Mouse (Mus musculus): Measurements from ENCODE around the gene Foxl2. TPM values are rescaled to one million over a fixed set of nuclear protein-coding genes. Genes with fewer than 3 reads are reported as not detected.

Gene Foxl2
- polyA plus RNA-seq, 1 experiment from 2014 or later, result not detected

GRCm38 (mm10) chr9:98963661-98964060 lies 8.6 kb downstream of the Foxl2 start:
- Histone ChIP-seq H3K9me3 (replicated peaks) (no peaks in the 10 kb centered on the region), H3K27ac (replicated peaks) (no peak overlapping the region)

DNA sequence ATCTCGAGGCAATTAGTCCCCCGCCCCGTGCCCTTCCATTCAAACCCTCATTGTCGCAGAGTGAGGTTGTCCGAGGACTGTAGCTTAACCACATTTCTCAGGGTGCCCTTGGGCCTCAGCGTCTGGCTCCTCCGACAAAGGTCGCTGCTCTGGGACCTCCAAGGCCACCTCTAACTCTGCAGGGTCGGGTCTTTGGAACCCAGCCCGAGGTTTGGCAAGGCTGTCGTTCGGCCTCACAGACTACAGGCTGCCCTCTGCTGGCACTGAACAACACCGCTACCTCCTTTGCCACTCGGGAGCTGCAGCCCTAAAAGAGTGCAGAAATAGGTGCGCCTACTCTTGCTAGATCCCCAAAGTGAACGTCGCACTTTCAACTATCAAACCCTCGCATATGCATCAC lies 10.0 kb downstream of the Foxl2 start:
- WGBS (ENCODE audit: insufficient replicate concordance), result 3% methylated on average over 18 of the region's 18 CpGs
- Histone ChIP-seq H3K4me2 (no peak overlapping the region), H3K4me3 (replicated peaks) (no peak overlapping the region), H3K9me3 (replicated peaks) (no peaks in the 10 kb centered on the region), H3K4me1 (replicated peaks) (no peaks in the 10 kb centered on the region), H3K9ac (no peak overlapping the region), H3K36me3 (replicated peaks) (no peaks in the 10 kb centered on the region), H3K27me3 (peaks cover 84% of the 10 kb centered on the region), H3K27ac (replicated peaks) (no peak overlapping the region)
- no peak for ATAC-seq (ENCODE audit: insufficient read depth)

More at GRCm38 (mm10) chr9:98963661-98964060, 8.6 kb downstream of the Foxl2 start:
- no peak overlapping the region for H3K9ac ChIP-seq
- no peak for ATAC-seq (ENCODE audit: insufficient read depth)
- H3K4me3 ChIP-seq (replicated peaks), result no peak overlapping the region
- H3K4me1 ChIP-seq (replicated peaks), result no peaks in the 10 kb centered on the region
- H3K4me2 ChIP-seq, result no peak overlapping the region
- no peaks in the 10 kb centered on the region for H3K36me3 ChIP-seq (replicated peaks)
- 5% methylated on average over 18 of the region's 18 CpGs for WGBS (ENCODE audit: insufficient replicate concordance)
- H3K27me3 ChIP-seq, result peaks cover 90% of the 10 kb centered on the region

GRCm38 (mm10) chr9:98973101-98973521 lies 18.0 kb downstream of the Foxl2 start:
- Histone ChIP-seq H3K4me2 (peak overlapping the region; percentile 49), H3K36me3 (replicated peaks) (no peaks in the 10 kb centered on the region), H3K4me3 (replicated peaks) (peak overlapping the region; percentile 34), H3K27me3 (peaks cover 87% of the 10 kb centered on the region), H3K9ac (no peak overlapping the region), H3K4me1 (replicated peaks) (0 out of 2 replicates have a peak, but pooled peaks cover 5% of the 10 kb centered on the region), H3K9me3 (replicated peaks) (no peaks in the 10 kb centered on the region), H3K27ac (replicated peaks) (no peak overlapping the region)
- 2% methylated on average over 40 of the region's 40 CpGs for WGBS (ENCODE audit: insufficient replicate concordance)
- ATAC-seq (ENCODE audit: insufficient read depth), result no peak

DNA sequence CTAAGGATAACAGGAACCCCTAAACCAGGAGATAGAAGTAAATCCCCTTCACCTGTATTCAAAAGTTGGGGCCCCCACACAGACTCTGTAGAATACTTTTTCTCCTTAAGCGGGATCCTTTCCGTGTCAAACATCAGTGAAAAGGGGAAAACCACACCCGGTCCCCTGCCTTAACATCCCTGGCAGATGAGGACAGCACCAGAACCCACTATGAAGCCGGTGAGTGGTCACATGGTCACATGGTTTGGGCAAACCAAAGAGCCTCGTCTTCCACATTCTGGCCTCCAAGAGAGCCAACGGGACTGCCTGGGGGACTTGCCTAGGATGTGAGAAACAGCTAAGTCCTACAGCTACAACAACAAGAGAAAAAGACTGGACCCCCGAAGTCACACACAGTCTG lies 18.5 kb downstream of the Foxl2 start:
- no peak overlapping the region for H3K27ac ChIP-seq (replicated peaks)
- H3K9me3 ChIP-seq (replicated peaks), result no peaks in the 10 kb centered on the region
- 0 out of 2 replicates have a peak overlapping the region, but pooled peaks have one; percentile 49 for H3K4me2 ChIP-seq
- no peaks in the 10 kb centered on the region for H3K36me3 ChIP-seq (replicated peaks)
- no peak for ATAC-seq (ENCODE audit: insufficient read depth)
- peaks cover 89% of the 10 kb centered on the region for H3K27me3 ChIP-seq
- 0 out of 2 replicates have a peak, but pooled peaks cover 5% of the 10 kb centered on the region for H3K4me1 ChIP-seq (replicated peaks)
- no peak overlapping the region for H3K9ac ChIP-seq
- 4% methylated on average over 7 of the region's 7 CpGs for WGBS (ENCODE audit: insufficient replicate concordance)
- no peak overlapping the region; the same call in 1 of the 2 replicates for H3K4me3 ChIP-seq (replicated peaks)

GRCm38 (mm10) chr9:98974898-98975297 lies 19.8 kb downstream of the Foxl2 start:
- WGBS (ENCODE audit: insufficient replicate concordance), result 25% methylated on average over 2 of the region's 2 CpGs
- ATAC-seq (ENCODE audit: insufficient read depth), result no peak
- no peaks in the 10 kb centered on the region for H3K9me3 ChIP-seq (replicated peaks)
- H3K27ac ChIP-seq (replicated peaks), result no peak overlapping the region
- H3K4me3 ChIP-seq (replicated peaks), result no peak overlapping the region
- peaks cover 95% of the 10 kb centered on the region for H3K27me3 ChIP-seq
- H3K36me3 ChIP-seq (replicated peaks), result no peaks in the 10 kb centered on the region
- peaks cover 10% of the 10 kb centered on the region; the same call in 1 of the 2 replicates for H3K4me1 ChIP-seq (replicated peaks)
- no peak overlapping the region for H3K4me2 ChIP-seq
- H3K9ac ChIP-seq, result no peak overlapping the region

- no peak overlapping the region for H3K9ac ChIP-seq
- ATAC-seq (ENCODE audit: insufficient read depth), result no peak
- peaks cover 89% of the 10 kb centered on the region for H3K27me3 ChIP-seq
- WGBS (ENCODE audit: insufficient replicate concordance), result 60% methylated on average over 1 of the region's 1 CpGs
- H3K4me3 ChIP-seq (replicated peaks), result no peak overlapping the region
- no peaks in the 10 kb centered on the region for H3K36me3 ChIP-seq (replicated peaks)
- peaks cover 12% of the 10 kb centered on the region; the same call in 1 of the 2 replicates for H3K4me1 ChIP-seq (replicated peaks)
- no peak overlapping the region for H3K4me2 ChIP-seq
- no peaks in the 10 kb centered on the region for H3K9me3 ChIP-seq (replicated peaks)
- H3K27ac ChIP-seq (replicated peaks), result no peak overlapping the region
Observed at GRCm38 (mm10) chr9:98976081-98976480, 21.0 kb downstream of the Foxl2 start.

- ATAC-seq (ENCODE audit: insufficient read depth), result no peak
- no peak overlapping the region for H3K4me2 ChIP-seq
- H3K27me3 ChIP-seq, result peaks cover 89% of the 10 kb centered on the region
- WGBS (ENCODE audit: insufficient replicate concordance), result 17% methylated on average over 5 of the region's 5 CpGs
- H3K27ac ChIP-seq (replicated peaks), result no peak overlapping the region
- H3K36me3 ChIP-seq (replicated peaks), result no peaks in the 10 kb centered on the region
- H3K9me3 ChIP-seq (replicated peaks), result no peaks in the 10 kb centered on the region
- H3K4me1 ChIP-seq (replicated peaks), result peaks cover 12% of the 10 kb centered on the region; the same call in 1 of the 2 replicates
- H3K4me3 ChIP-seq (replicated peaks), result no peak overlapping the region
- H3K9ac ChIP-seq, result no peak overlapping the region
Observed at GRCm38 (mm10) chr9:98976520-98976919, 21.4 kb downstream of the Foxl2 start.

DNA sequence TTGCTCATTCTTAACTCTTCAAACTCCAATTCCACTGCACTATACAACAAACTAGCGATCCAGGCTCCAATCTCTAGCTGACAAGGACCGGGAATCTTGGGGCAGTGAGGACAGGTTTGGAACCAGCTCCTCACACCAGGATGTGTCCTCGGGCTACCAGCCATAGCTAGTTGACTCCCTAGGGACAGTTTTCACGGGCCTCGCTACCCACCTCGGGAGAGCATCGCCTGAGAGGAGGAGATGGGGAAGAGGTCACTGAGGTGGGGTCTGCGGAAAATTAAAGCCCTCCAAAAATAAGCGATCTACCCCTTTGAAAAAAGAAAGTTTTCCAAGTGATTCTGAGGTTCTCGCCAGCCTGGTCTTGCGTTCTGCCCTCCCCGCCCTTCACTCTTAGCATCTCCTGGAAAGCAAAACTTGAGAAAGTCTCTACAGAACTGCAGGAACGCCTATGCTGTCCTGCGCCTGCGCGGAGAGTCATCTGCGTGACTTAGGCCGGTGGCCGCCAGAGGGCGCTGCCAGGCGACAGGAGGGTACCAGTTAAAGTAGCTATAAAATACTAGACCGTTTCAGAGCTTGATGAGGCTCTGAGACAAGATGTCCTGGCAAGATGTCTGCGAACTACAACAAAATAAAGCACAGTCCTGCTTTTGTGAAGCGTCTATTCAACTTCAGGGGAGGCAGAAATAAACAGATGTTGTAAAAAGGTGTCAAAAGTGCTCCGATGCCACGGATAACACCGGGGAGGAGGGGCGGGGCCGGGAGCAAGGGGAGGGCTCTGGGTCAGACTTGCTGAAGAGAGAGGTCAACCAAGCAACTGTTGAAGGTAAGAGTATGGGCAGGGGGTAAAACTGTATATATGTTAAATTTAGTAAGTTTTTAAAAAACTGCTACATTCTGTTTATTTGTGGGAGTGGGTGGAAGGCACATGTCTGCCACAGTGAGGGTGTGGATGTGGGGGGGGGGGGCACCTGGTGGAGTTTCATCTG lies 24.6 kb downstream of the Foxl2 start:
- WGBS (ENCODE audit: insufficient replicate concordance), result 5% methylated on average over 29 of the region's 29 CpGs
- peaks cover 87% of the 10 kb centered on the region for H3K27me3 ChIP-seq

DNA sequence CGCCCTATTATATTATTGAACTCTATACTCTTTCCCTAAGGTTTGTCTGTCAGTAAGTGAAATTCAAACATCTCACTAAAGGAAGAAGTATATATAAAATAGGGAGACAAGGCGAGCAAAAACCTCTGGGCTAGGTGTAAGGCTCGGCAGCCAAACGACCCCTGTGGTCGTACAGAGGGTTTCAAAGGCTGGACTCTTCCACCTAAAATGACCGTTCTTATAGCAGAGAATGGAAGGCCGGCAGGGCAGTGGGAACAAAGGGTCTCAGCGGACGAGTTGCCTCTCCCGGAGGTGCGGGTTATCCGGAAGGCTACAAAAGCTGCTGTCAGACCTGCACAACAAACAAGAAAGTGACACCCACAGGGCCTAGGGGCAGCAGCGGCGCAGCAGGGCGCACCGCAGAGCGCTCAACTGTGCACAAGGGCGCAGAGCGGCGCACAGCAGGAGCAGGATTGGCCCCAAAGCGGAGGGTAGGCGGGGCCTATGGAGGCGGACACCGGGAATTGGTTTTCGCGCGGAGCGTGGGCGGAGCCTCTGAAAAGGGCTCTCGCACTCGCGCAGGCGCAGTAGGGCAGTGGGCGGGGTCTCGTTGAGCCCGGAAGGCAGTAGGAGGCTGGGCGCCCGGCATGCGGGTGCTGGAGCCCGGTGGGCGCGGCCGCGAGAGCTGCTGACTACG lies 30.9 kb downstream of the Foxl2 start, which contains the start of gene Faim:
Gene Faim (plus strand): TSS at position 574 of the 676 bp plus-strand sequence.
- Histone ChIP-seq H3K4me3 (replicated peaks) (peak within 1 kb of the TSS; percentile 73), H3K4me2 (peak within 1 kb of the TSS; percentile 99), H3K27ac (replicated peaks) (no peak within 1 kb of the TSS), H3K9ac (peak within 1 kb of the TSS; percentile 66), H3K36me3 (replicated peaks) (no peaks in the 10 kb centered on the region), H3K27me3 (peaks cover 36% of the 10 kb centered on the region), H3K4me1 (replicated peaks) (peaks cover 16% of the 10 kb centered on the region), H3K9me3 (replicated peaks) (no peaks in the 10 kb centered on the region)
- ATAC-seq (ENCODE audit: insufficient read depth), result peak; percentile 100
- WGBS (ENCODE audit: insufficient replicate concordance), result 1% methylated on average over 45 of the region's 45 CpGs

More for the DNA sequence above, 24.6 kb downstream of the Foxl2 start:
- H3K27ac ChIP-seq (replicated peaks), result no peak overlapping the region
- peak overlapping the region; percentile 21; the same call in 1 of the 2 replicates for H3K4me3 ChIP-seq (replicated peaks)
- peak overlapping the region; percentile 57 for H3K4me2 ChIP-seq
- no peak overlapping the region for H3K9ac ChIP-seq
- ATAC-seq (ENCODE audit: insufficient read depth), result peak; percentile 37; the same call in 1 of the 2 replicates
- no peaks in the 10 kb centered on the region for H3K9me3 ChIP-seq (replicated peaks)
- no peaks in the 10 kb centered on the region for H3K36me3 ChIP-seq (replicated peaks)
- H3K4me1 ChIP-seq (replicated peaks), result peaks cover 7% of the 10 kb centered on the region; the same call in 1 of the 2 replicates

DNA sequence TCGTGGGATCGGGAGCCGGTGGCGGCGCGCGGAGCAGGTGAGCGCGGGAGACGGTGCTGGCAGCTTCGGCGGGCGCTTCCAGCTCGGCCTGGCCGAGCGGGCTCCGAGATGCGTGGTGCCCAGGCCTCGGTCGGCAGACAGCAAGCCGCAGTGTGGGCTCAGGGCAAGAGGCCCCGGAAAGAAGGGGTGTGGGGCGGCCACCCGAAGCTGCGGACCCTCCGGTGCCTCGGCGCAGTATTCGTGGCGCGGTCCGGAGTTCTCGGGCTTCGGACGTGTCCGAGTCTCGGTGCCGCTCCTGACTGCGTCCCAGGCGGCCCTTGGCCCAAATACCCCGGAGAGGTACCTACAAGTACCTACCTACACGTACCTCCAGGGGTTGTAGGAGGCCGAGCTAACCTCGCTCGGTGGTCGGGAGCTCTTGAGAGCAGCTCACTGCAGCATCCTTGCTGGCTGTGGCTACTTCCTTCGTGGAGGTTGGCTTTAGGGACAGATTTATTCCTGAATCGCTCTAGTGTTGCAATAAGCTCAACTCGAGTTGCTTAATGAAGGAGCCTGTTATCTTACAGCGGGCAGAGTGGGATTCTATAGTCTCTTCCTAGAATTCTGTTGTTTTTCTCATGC lies 31.5 kb downstream of the Foxl2 start:
- Histone ChIP-seq H3K4me3 (replicated peaks) (peak overlapping the region; percentile 73), H3K27me3 (peaks cover 29% of the 10 kb centered on the region), H3K36me3 (replicated peaks) (no peaks in the 10 kb centered on the region), H3K9ac (peak overlapping the region; percentile 66), H3K4me2 (peak overlapping the region; percentile 99), H3K27ac (replicated peaks) (no peak overlapping the region), H3K9me3 (replicated peaks) (no peaks in the 10 kb centered on the region), H3K4me1 (replicated peaks) (peaks cover 16% of the 10 kb centered on the region)
- ATAC-seq (ENCODE audit: insufficient read depth), result peak; percentile 11
- WGBS (ENCODE audit: insufficient replicate concordance), result under 1% methylated on average over 50 of the region's 50 CpGs

Measured in liver, embryonic 15.5 days (tissue).